Mouse (Mus musculus) small intestine, adult 2 months (tissue): ENCODE measurements at regions not wholly inside any gene's neighbourhood (a gene's known extent, or its start where the extent isn't known, plus 50 kb on each side); places are given as distances from the start of the nearest gene placed in this dataset.
"Not testable (repeated sequence)": the region's sequence is repeated elsewhere in the genome, so short reads cannot be mapped to it uniquely, and the experiment has no call there.

Source experiments
- H3K27ac ChIP-seq: fragments of 200-500 bp; 2 replicates; pipeline ENCODE4 v1.5.1; 2012; ENCODE audit warnings: low read depth, low read length, control low read depth, inconsistent platforms; ENCODE audit not compliant: insufficient read depth
- H3K27me3 ChIP-seq: fragments of 200-500 bp; 2 replicates; pipeline ENCODE4 v1.6.1; 2012; ENCODE audit warnings: mild to moderate bottlenecking, moderate library complexity, low read length, inconsistent platforms; ENCODE audit not compliant: control insufficient read depth, insufficient read depth
- H3K36me3 ChIP-seq: fragments of 200-500 bp; 2 replicates; pipeline ENCODE4 v1.6.1; 2012; ENCODE audit warnings: mild to moderate bottlenecking, low read length, control low read depth, inconsistent platforms; ENCODE audit not compliant: control insufficient read depth, insufficient read depth
- H3K4me1 ChIP-seq: fragments of 200-500 bp; 2 replicates; pipeline ENCODE4 v1.6.1; 2012; ENCODE audit warnings: low read length, inconsistent platforms, mixed read lengths; ENCODE audit not compliant: control insufficient read depth, insufficient read depth, insufficient read length
- H3K4me3 ChIP-seq: fragments of 200-500 bp; 2 replicates; pipeline ENCODE4 v1.5.1; 2012; ENCODE audit warnings: low read depth, mild to moderate bottlenecking, control low read depth, inconsistent platforms, low read length, moderate library complexity
- WGBS: fragments of 180-500 bp; shearing (Covaris S2); methylation state at CpG from one replicate; pipeline ENCODE4 v1.1.7; 2018; 5-methylcytosine and 5-hydroxymethylcytosine counted together

DNA sequence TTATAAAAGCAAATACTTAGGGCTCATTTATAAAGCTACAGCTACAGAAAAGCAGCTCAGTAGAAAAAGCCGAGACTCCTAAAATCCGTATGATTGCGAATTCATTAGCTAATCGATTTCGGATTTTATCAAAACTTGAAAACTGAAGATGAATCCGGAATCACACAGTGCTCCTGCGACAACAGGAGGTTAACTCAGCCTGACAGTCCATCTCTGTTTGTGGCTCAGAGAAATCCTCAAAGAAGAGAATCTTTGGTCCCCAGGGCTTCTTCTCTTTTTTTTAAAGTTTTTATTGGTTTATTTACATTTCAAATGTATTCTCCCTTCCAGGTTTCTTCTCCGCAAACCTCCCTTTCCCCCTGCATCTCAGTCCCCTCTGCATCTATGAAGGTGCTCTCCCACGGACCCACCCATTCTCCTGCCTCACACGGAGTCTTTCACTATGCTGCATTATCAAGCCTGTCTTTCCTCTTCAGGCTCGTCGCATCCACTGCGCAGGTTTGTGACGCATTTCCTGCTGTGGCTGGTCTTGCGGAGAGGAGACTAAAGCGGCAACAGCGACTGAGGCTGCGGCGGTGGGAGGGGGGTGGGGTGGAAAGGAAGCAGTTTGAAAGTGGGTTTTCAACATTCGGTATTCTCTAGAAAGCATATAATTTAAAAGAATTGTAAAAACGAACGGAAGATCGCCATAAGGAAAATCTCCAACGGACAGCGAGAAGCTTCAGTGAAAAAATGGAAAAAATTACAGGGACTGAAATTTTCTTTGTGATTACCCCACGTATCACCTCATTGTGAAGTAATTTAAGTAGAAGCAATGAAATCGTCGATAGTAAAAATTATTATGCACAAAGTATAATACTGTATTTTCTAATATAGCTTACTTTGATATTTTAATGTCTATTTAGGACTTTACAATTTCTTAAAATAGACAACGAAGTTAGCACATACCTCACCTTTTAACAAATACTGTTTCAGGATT lies 482.5 kb upstream of the Snrpn start:
- 0 out of 2 replicates have a peak overlapping the region, but pooled peaks have one; percentile 26 for H3K4me3 ChIP-seq
- not testable (repeated sequence) for H3K4me1 ChIP-seq, H3K27ac ChIP-seq, H3K36me3 ChIP-seq, H3K27me3 ChIP-seq
- 30% methylated on average over 29 of the region's 29 CpGs for WGBS

DNA sequence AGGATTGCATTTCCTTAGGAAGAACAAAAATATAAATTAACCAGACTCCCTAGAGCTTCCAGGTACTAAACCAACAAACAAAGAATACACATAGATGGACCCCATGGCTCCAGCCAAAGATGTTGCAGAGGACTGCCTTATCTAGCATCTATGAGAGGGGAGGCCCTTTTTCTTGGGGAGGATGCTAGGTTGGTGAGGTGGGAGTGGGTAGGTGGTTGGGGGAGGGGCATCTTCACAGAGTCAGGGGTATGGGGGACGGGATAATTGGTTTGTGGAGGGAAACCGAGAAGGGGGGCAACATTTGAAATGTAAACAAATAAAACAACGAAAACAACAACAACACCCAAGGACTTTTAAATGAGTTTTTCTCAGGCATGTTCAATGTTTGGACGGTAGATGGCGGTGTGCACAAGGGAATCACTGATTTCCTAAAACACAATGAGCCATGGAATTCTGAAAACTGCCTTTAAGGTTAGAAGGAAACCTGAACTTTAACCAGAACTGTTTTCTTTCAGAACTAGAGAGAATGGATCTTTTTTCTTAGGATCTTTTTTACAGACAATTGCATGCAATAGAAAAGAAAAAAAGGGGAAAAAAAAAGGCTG lies 477.2 kb upstream of the Snrpn start:
- H3K4me3 ChIP-seq, H3K27me3 ChIP-seq, H3K36me3 ChIP-seq, H3K27ac ChIP-seq, H3K4me1 ChIP-seq: not testable (repeated sequence)
- WGBS, result 7% methylated on average over 5 of the region's 5 CpGs
